ENCODE assay signal across 15 mouse cellular contexts in genomic region chr17:29440490-29440889, GRCm38 (mm10). TPM values are rescaled to one million over a fixed set of nuclear protein-coding genes. Genes with fewer than 3 reads are reported as not detected.
DNase-seq lines count a peak whose midpoint lies in the region; ATAC-seq and TF ChIP-seq lines count a peak whose summit lies in the region.
"Had no signal": no experiment of that assay in that cellular context is flagged by ENCODE, and none has a peak within 500 bp of the region (broad histone marks: within the 10 kb centered on the region; RNA-seq: fewer than 3 reads in every experiment).

No protein-coding gene starts in this region.

- no peak overlapping the region for H3K4me2 ChIP-seq in heart, embryonic 11.5 days
- H3K4me2 ChIP-seq in lung, embryonic 14.5 days = no peak overlapping the region
- H3K4me2 ChIP-seq in intestine, postnatal 0 days (replicated peaks; ENCODE audit: low read depth) = no peak overlapping the region
- H3K4me2 ChIP-seq: hindbrain, embryonic 13.5 days had no signal

- no peak for DNase-seq in heart, postnatal 25 days (ENCODE audit: low spot score)
- no peak for DNase-seq in lung, embryonic 14.5 days
- no peak for DNase-seq in lung, postnatal 10 days
- DNase-seq: cerebellum, postnatal 10 days; gastrocnemius, postnatal 36 days; kidney, adult 11 months; kidney, postnatal 25 days; retina, postnatal 1 day; thymus, postnatal 4 days had no signal

- no peak for TF ChIP-seq POLR2A in small intestine, adult 2 months (IDR thresholded peaks at IDR 0.05; ENCODE audit: low read depth, low read length)

- H3K4me1 ChIP-seq in heart, embryonic 11.5 days (ENCODE audit: control insufficient read depth, insufficient read depth, low read length) = peaks cover 54% of the 10 kb centered on the region
- H3K4me1 ChIP-seq in lung, embryonic 14.5 days (ENCODE audit: insufficient read depth) = peaks cover 16% of the 10 kb centered on the region
- H3K4me1 ChIP-seq in intestine, postnatal 0 days (replicated peaks; ENCODE audit: control insufficient read depth, insufficient read depth, low read length) = peaks cover 21% of the 10 kb centered on the region
- peaks cover 51% of the 10 kb centered on the region for H3K4me1 ChIP-seq in small intestine, adult 2 months (ENCODE audit: control insufficient read depth, insufficient read depth, insufficient read length, low read length)

- no peaks in the 10 kb centered on the region for H3K9me3 ChIP-seq in heart, embryonic 11.5 days (replicated peaks; ENCODE audit: control insufficient read depth, low read length)
- H3K9me3 ChIP-seq in lung, embryonic 14.5 days (ENCODE audit: low read depth, low read length) = no peaks in the 10 kb centered on the region
- H3K9me3 ChIP-seq in intestine, postnatal 0 days (ENCODE audit: control insufficient read depth) = no peaks in the 10 kb centered on the region
- H3K9me3 ChIP-seq: hindbrain, embryonic 13.5 days had no signal

- H3K27me3 ChIP-seq in heart, embryonic 11.5 days (ENCODE audit: control insufficient read depth, insufficient read depth, low read length) = no peaks in the 10 kb centered on the region
- H3K27me3 ChIP-seq in lung, embryonic 14.5 days (ENCODE audit: insufficient read depth, low read length) = no peaks in the 10 kb centered on the region
- H3K27me3 ChIP-seq in intestine, postnatal 0 days (replicated peaks; ENCODE audit: control insufficient read depth, insufficient read depth, low read length) = no peaks in the 10 kb centered on the region
- H3K27me3 ChIP-seq in small intestine, adult 2 months (ENCODE audit: control insufficient read depth, insufficient read depth, low read length) = no peaks in the 10 kb centered on the region
- H3K27me3 ChIP-seq: hindbrain, embryonic 13.5 days had no signal

- TF ChIP-seq CTCF in lung, embryonic 14.5 days (IDR thresholded peaks at IDR 0.05; ENCODE audit: low read depth) = no peak
- no peak for TF ChIP-seq CTCF in intestine, postnatal 0 days (IDR thresholded peaks at IDR 0.05; ENCODE audit: low read depth)
- TF ChIP-seq CTCF in small intestine, adult 2 months (IDR thresholded peaks at IDR 0.05; ENCODE audit: extremely low read depth, insufficient read length, insufficient replicate concordance, low read depth, low read length) = no peak

- H3K9ac ChIP-seq in heart, embryonic 11.5 days (ENCODE audit: low read depth, low read length) = peak overlapping the region; percentile 52; the same call in 1 of the 2 replicates
- no peak overlapping the region for H3K9ac ChIP-seq in lung, embryonic 14.5 days
- 0 out of 2 replicates have a peak overlapping the region, but pooled peaks have one; percentile 4 for H3K9ac ChIP-seq in intestine, postnatal 0 days (ENCODE audit: low read depth, low read length)
- H3K9ac ChIP-seq: hindbrain, embryonic 13.5 days had no signal

- no peak for ATAC-seq in heart, embryonic 11.5 days (replicated peaks; ENCODE audit: insufficient number of reproducible peaks, low FRiP score, low TSS enrichment)
- ATAC-seq in lung, embryonic 14.5 days (ENCODE audit: insufficient read depth) = no peak
- no peak for ATAC-seq in intestine, postnatal 0 days
- no peak for ATAC-seq in CD4-positive, CD25-positive, alpha-beta regulatory T cell, adult 4 months
- ATAC-seq in erythroid progenitor cell, adult 5-6 weeks (replicated peaks; ENCODE audit: low FRiP score, poor library complexity, severe bottlenecking) = no peak

- peak overlapping the region; percentile 92 for H3K27ac ChIP-seq in heart, embryonic 11.5 days (ENCODE audit: low read depth, low read length)
- H3K27ac ChIP-seq in lung, embryonic 14.5 days (ENCODE audit: low read depth) = peak overlapping the region; percentile 42; the same call in 1 of the 2 replicates
- H3K27ac ChIP-seq in intestine, postnatal 0 days (ENCODE audit: low read depth, low read length) = peak overlapping the region; percentile 86
- H3K27ac ChIP-seq in small intestine, adult 2 months (ENCODE audit: insufficient read depth, low read depth, low read length) = peak overlapping the region; percentile 99
- H3K27ac ChIP-seq: hindbrain, embryonic 13.5 days had no signal

- no peak overlapping the region for H3K4me3 ChIP-seq in heart, embryonic 11.5 days (ENCODE audit: low read depth, low read length)
- no peak overlapping the region for H3K4me3 ChIP-seq in lung, embryonic 14.5 days (ENCODE audit: low read depth, low read length)
- H3K4me3 ChIP-seq in intestine, postnatal 0 days (ENCODE audit: low read depth, low read length) = no peak overlapping the region
- H3K4me3 ChIP-seq in small intestine, adult 2 months (ENCODE audit: low read depth, low read length) = no peak overlapping the region
- H3K4me3 ChIP-seq: hindbrain, embryonic 13.5 days had no signal

- no peaks in the 10 kb centered on the region for H3K36me3 ChIP-seq in heart, embryonic 11.5 days (ENCODE audit: control insufficient read depth, insufficient read depth, low read length)
- H3K36me3 ChIP-seq in lung, embryonic 14.5 days (ENCODE audit: insufficient read depth) = no peaks in the 10 kb centered on the region
- no peaks in the 10 kb centered on the region for H3K36me3 ChIP-seq in intestine, postnatal 0 days (ENCODE audit: control insufficient read depth, insufficient read depth)
- H3K36me3 ChIP-seq in small intestine, adult 2 months (ENCODE audit: control insufficient read depth, insufficient read depth, low read length) = no peaks in the 10 kb centered on the region
- H3K36me3 ChIP-seq: hindbrain, embryonic 13.5 days had no signal

- intact Hi-C loops in heart, postnatal 25 days (cut with DNase I) = no loop called here

RNA-seq across cellular contexts. Expression of gene Pim1, which starts 50.1 kb away (rescaled TPM):
- 23.5 and 27.3 TPM in 2 replicates for polyA plus RNA-seq in heart, embryonic 11.5 days (2014; fragmentation: Nextera tagmentation; extraction: Ambion mirVana)
- 10 to 100 TPM; 22.1 to 32.7 TPM for total RNA-seq in heart, postnatal 25 days (2021)
- polyA plus RNA-seq in lung, embryonic 14.5 days (2014; fragmentation: Nextera tagmentation; extraction: Ambion mirVana) = 14.1 and 16.0 TPM in 2 replicates
- polyA plus RNA-seq in intestine, postnatal 0 days (2015; fragmentation: Nextera tagmentation; extraction: Ambion mirVana) = 16.8 and 18.9 TPM in 2 replicates
- 38.9 and 160 TPM in 2 replicates for polyA plus RNA-seq in small intestine, adult 2 months (2012; rRNA removed)
- polyA plus RNA-seq in CD4-positive, CD25-positive, alpha-beta regulatory T cell, adult 4 months (2017; shearing (Covaris generic)) = 100 to 1,000 TPM; 484 to 510 TPM
- 88.0 and 102 TPM in 2 replicates for total RNA-seq in erythroid progenitor cell, adult 5-6 weeks (2015; ENCODE audit: low replicate concordance)
- 143 and 147 TPM in 2 replicates for total RNA-seq in erythroid progenitor cell, adult 5-6 weeks (2017; ENCODE audit: low replicate concordance)

Comparison
In these comparisons a context has a peak if more than half of its experiments do, and no peak if none do; other contexts are left out.
1. H3K27ac ChIP-seq: peak in every context shown above with its lines; median percentile 99 in small intestine, adult 2 months; 92 in heart, embryonic 11.5 days; 86 in intestine, postnatal 0 days; 42 in lung, embryonic 14.5 days.